Mouse (Mus musculus): ENCODE measurements at regions not wholly inside any gene's neighbourhood (a gene's known extent, or its start where the extent isn't known, plus 50 kb on each side); places are given as distances from the start of the nearest gene placed in this dataset.

GRCm38 (mm10) chr6:100156163-100156562 is 131.1 kb downstream of the Rybp start:
- H3K9ac ChIP-seq = no peak overlapping the region
- H3K4me3 ChIP-seq = no peak overlapping the region
- H3K27ac ChIP-seq = 0 out of 2 replicates have a peak overlapping the region, but pooled peaks have one; percentile 32
- no peaks in the 10 kb centered on the region for H3K9me3 ChIP-seq (replicated peaks)
- H3K36me3 ChIP-seq = no peaks in the 10 kb centered on the region
- H3K4me1 ChIP-seq (replicated peaks) = peaks cover 24% of the 10 kb centered on the region
- WGBS = 73% methylated on average over 4 of the region's 4 CpGs
- no peak for ATAC-seq (replicated peaks; ENCODE audit: insufficient number of reproducible peaks, insufficient read depth, low FRiP score, low read depth)
- no peak overlapping the region for H3K4me2 ChIP-seq
- no peaks in the 10 kb centered on the region for H3K27me3 ChIP-seq

GRCm38 (mm10) chr6:100155676-100156075 is 131.6 kb downstream of the Rybp start:
- H3K4me3 ChIP-seq = no peak overlapping the region
- ATAC-seq (replicated peaks; ENCODE audit: insufficient number of reproducible peaks, insufficient read depth, low FRiP score, low read depth) = no peak
- H3K4me2 ChIP-seq = no peak overlapping the region; the same call in 1 of the 2 replicates
- H3K27me3 ChIP-seq = no peaks in the 10 kb centered on the region
- 49% methylated on average over 20 of the region's 20 CpGs for WGBS
- peak overlapping the region; percentile 32; the same call in 1 of the 2 replicates for H3K27ac ChIP-seq
- H3K36me3 ChIP-seq = no peaks in the 10 kb centered on the region
- no peak overlapping the region for H3K9ac ChIP-seq
- H3K4me1 ChIP-seq (replicated peaks) = peaks cover 28% of the 10 kb centered on the region
- no peaks in the 10 kb centered on the region for H3K9me3 ChIP-seq (replicated peaks)

- Histone ChIP-seq H3K27ac (no peak overlapping the region), H3K9me3 (replicated peaks) (no peaks in the 10 kb centered on the region), H3K4me2 (no peak overlapping the region), H3K4me1 (replicated peaks) (peaks cover 20% of the 10 kb centered on the region), H3K36me3 (no peaks in the 10 kb centered on the region), H3K9ac (no peak overlapping the region), H3K27me3 (no peaks in the 10 kb centered on the region), H3K4me3 (no peak overlapping the region)
- no peak for ATAC-seq (replicated peaks; ENCODE audit: insufficient number of reproducible peaks, insufficient read depth, low FRiP score, low read depth)
- 96% methylated on average over 1 of the region's 1 CpGs for WGBS
Observed at GRCm38 (mm10) chr6:100151447-100151846, 135.8 kb downstream of the Rybp start.

- Histone ChIP-seq H3K9me3 (replicated peaks) (no peaks in the 10 kb centered on the region), H3K4me3 (no peak overlapping the region), H3K9ac (no peak overlapping the region), H3K4me1 (replicated peaks) (peaks cover 23% of the 10 kb centered on the region), H3K36me3 (no peaks in the 10 kb centered on the region), H3K4me2 (no peak overlapping the region), H3K27ac (no peak overlapping the region), H3K27me3 (no peaks in the 10 kb centered on the region)
- no peak for ATAC-seq (replicated peaks; ENCODE audit: insufficient number of reproducible peaks, insufficient read depth, low FRiP score, low read depth)
- 43% methylated on average over 6 of the region's 6 CpGs for WGBS
Observed at GRCm38 (mm10) chr6:100150703-100151208, 136.5 kb downstream of the Rybp start.

- Histone ChIP-seq H3K4me3 (no peak overlapping the region), H3K4me1 (replicated peaks) (peaks cover 23% of the 10 kb centered on the region), H3K36me3 (no peaks in the 10 kb centered on the region), H3K27ac (no peak overlapping the region), H3K9ac (no peak overlapping the region), H3K9me3 (replicated peaks) (no peaks in the 10 kb centered on the region), H3K4me2 (no peak overlapping the region), H3K27me3 (no peaks in the 10 kb centered on the region)
- 83% methylated on average over 5 of the region's 5 CpGs for WGBS
- ATAC-seq (replicated peaks; ENCODE audit: insufficient number of reproducible peaks, insufficient read depth, low FRiP score, low read depth) = no peak
Observed at GRCm38 (mm10) chr6:100149458-100149852, 137.8 kb downstream of the Rybp start.

GRCm38 (mm10) chr6:100148751-100149457 is 138.4 kb downstream of the Rybp start:
- WGBS = 73% methylated on average over 4 of the region's 4 CpGs
- no peak for ATAC-seq (replicated peaks; ENCODE audit: insufficient number of reproducible peaks, insufficient read depth, low FRiP score, low read depth)
- Histone ChIP-seq H3K4me1 (replicated peaks) (peaks cover 29% of the 10 kb centered on the region), H3K36me3 (no peaks in the 10 kb centered on the region), H3K9ac (no peak overlapping the region), H3K27me3 (no peaks in the 10 kb centered on the region), H3K4me3 (no peak overlapping the region), H3K9me3 (replicated peaks) (no peaks in the 10 kb centered on the region), H3K27ac (no peak overlapping the region), H3K4me2 (no peak overlapping the region)

GRCm38 (mm10) chr6:100146360-100146935 is 140.8 kb downstream of the Rybp start:
- H3K27ac ChIP-seq = no peak overlapping the region
- 47% methylated on average over 5 of the region's 5 CpGs for WGBS
- H3K4me2 ChIP-seq = no peak overlapping the region
- H3K4me1 ChIP-seq (replicated peaks) = peaks cover 36% of the 10 kb centered on the region
- no peaks in the 10 kb centered on the region for H3K36me3 ChIP-seq
- peaks cover 11% of the 10 kb centered on the region; the same call in 1 of the 2 replicates for H3K27me3 ChIP-seq
- ATAC-seq (replicated peaks; ENCODE audit: insufficient number of reproducible peaks, insufficient read depth, low FRiP score, low read depth) = no peak
- no peak overlapping the region for H3K4me3 ChIP-seq
- H3K9me3 ChIP-seq (replicated peaks) = no peaks in the 10 kb centered on the region
- no peak overlapping the region for H3K9ac ChIP-seq

- Histone ChIP-seq H3K9ac (no peak overlapping the region), H3K4me2 (no peak overlapping the region), H3K4me1 (replicated peaks) (peaks cover 34% of the 10 kb centered on the region), H3K9me3 (replicated peaks) (no peaks in the 10 kb centered on the region), H3K27me3 (peaks cover 12% of the 10 kb centered on the region; the same call in 1 of the 2 replicates), H3K36me3 (no peaks in the 10 kb centered on the region), H3K4me3 (no peak overlapping the region), H3K27ac (no peak overlapping the region)
- 84% methylated on average over 2 of the region's 2 CpGs for WGBS
- no peak for ATAC-seq (replicated peaks; ENCODE audit: insufficient number of reproducible peaks, insufficient read depth, low FRiP score, low read depth)
Observed at GRCm38 (mm10) chr6:100145869-100146268, 141.4 kb downstream of the Rybp start.

- Histone ChIP-seq H3K27ac (0 out of 2 replicates have a peak overlapping the region, but pooled peaks have one; percentile 58), H3K27me3 (peaks cover 12% of the 10 kb centered on the region; the same call in 1 of the 2 replicates), H3K4me1 (replicated peaks) (peaks cover 31% of the 10 kb centered on the region), H3K9ac (no peak overlapping the region), H3K4me2 (no peak overlapping the region), H3K4me3 (no peak overlapping the region), H3K9me3 (replicated peaks) (no peaks in the 10 kb centered on the region), H3K36me3 (no peaks in the 10 kb centered on the region)
- 61% methylated on average over 4 of the region's 4 CpGs for WGBS
- ATAC-seq (replicated peaks; ENCODE audit: insufficient number of reproducible peaks, insufficient read depth, low FRiP score, low read depth) = no peak
Observed at GRCm38 (mm10) chr6:100144544-100145287, 142.6 kb downstream of the Rybp start.

GRCm38 (mm10) chr6:100143586-100144301 is 143.5 kb downstream of the Rybp start:
- Histone ChIP-seq H3K4me1 (replicated peaks) (peaks cover 31% of the 10 kb centered on the region), H3K9ac (0 out of 2 replicates have a peak overlapping the region, but pooled peaks have one; percentile 34), H3K9me3 (replicated peaks) (no peaks in the 10 kb centered on the region), H3K4me2 (peak overlapping the region; percentile 55), H3K27me3 (peaks cover 18% of the 10 kb centered on the region; the same call in 1 of the 2 replicates), H3K27ac (peak overlapping the region; percentile 58), H3K36me3 (no peaks in the 10 kb centered on the region), H3K4me3 (no peak overlapping the region; the same call in 1 of the 2 replicates)
- peak; percentile 56; the same call in 1 of the 2 replicates for ATAC-seq (replicated peaks; ENCODE audit: insufficient number of reproducible peaks, insufficient read depth, low FRiP score, low read depth)
- 11% methylated on average over 16 of the region's 16 CpGs for WGBS

GRCm38 (mm10) chr6:100141225-100141624 is 146.1 kb downstream of the Rybp start:
- no peak overlapping the region for H3K9ac ChIP-seq
- no peaks in the 10 kb centered on the region for H3K36me3 ChIP-seq

More at GRCm38 (mm10) chr6:100141225-100141624, 146.1 kb downstream of the Rybp start:
- Histone ChIP-seq H3K27me3 (peaks cover 33% of the 10 kb centered on the region), H3K27ac (no peak overlapping the region), H3K4me2 (no peak overlapping the region), H3K4me3 (no peak overlapping the region), H3K4me1 (replicated peaks) (peaks cover 23% of the 10 kb centered on the region), H3K9me3 (replicated peaks) (no peaks in the 10 kb centered on the region)
- WGBS = 71% methylated on average over 5 of the region's 5 CpGs
- no peak for ATAC-seq (replicated peaks; ENCODE audit: insufficient number of reproducible peaks, insufficient read depth, low FRiP score, low read depth)

Data from heart, embryonic 15.5 days (tissue).